Mouse (Mus musculus) lung, embryonic 16.5 days (tissue): ENCODE results near the gene Vmn1r46. TPM values are rescaled to one million over a fixed set of nuclear protein-coding genes. Genes with fewer than 3 reads are reported as not detected.
"Not testable (repeated sequence)": the region's sequence is repeated elsewhere in the genome, so short reads cannot be mapped to it uniquely, and the experiment has no call there.

Experiments used
- ATAC-seq: fragments of 200-750 bp; cut with Nextera tagmentation; 2 replicates; pipeline ENCODE4 v1.8.0; 2017; ENCODE audit warnings: low read depth, mild to moderate bottlenecking, moderate library complexity
- H3K27ac ChIP-seq: fragments of 300-500 bp; sonication (generic); 2 replicates; pipeline ENCODE4 v1.5.1; 2014; ENCODE audit warnings: mild to moderate bottlenecking, control low read depth, low read length
- H3K27me3 ChIP-seq: fragments of 300-500 bp; sonication (generic); 2 replicates; pipeline ENCODE4 v1.6.1; 2014; ENCODE audit warnings: low read depth, low read length, mixed read lengths; ENCODE audit not compliant: control insufficient read depth, insufficient read depth
- H3K36me3 ChIP-seq: fragments of 300-500 bp; sonication (generic); 2 replicates; pipeline ENCODE4 v1.6.1; 2014; ENCODE audit warnings: low read length; ENCODE audit not compliant: control insufficient read depth, insufficient read depth
- H3K4me1 ChIP-seq: fragments of 300-500 bp; sonication (generic); replicated peaks from 2 replicates; pipeline ENCODE4 v1.6.1; 2014; ENCODE audit warnings: low read length, mixed read lengths; ENCODE audit not compliant: control insufficient read depth, insufficient read depth
- H3K4me2 ChIP-seq: fragments of 300-500 bp; sonication (generic); 2 replicates; pipeline ENCODE4 v1.6.1; 2014; ENCODE audit warnings: low read depth, low read length, control low read depth
- H3K4me3 ChIP-seq: fragments of 300-500 bp; sonication (generic); 2 replicates; pipeline ENCODE4 v1.5.1; 2014; ENCODE audit warnings: mild to moderate bottlenecking, low read length, control low read depth
- H3K9ac ChIP-seq: fragments of 300-500 bp; sonication (generic); 2 replicates; pipeline ENCODE4 v1.6.1; 2014; ENCODE audit warnings: low read length, control low read depth
- H3K9me3 ChIP-seq: fragments of 300-500 bp; sonication (generic); 2 replicates; pipeline ENCODE4 v1.6.1; 2016; ENCODE audit warnings: low read length; ENCODE audit not compliant: control insufficient read depth
- WGBS: fragments of 180-500 bp; shearing (Covaris S2); extraction: QIAGEN DNeasy Blood & Tissue Kit; methylation state at CpG from one replicate; pipeline ENCODE4 v1.1.7; 2014; 5-methylcytosine and 5-hydroxymethylcytosine counted together
- polyA plus RNA-seq: library from polyadenylated mRNA; unstranded; fragments of >200 nt; fragmentation: Nextera tagmentation; extraction: Ambion mirVana; gene quantifications from 2 replicates; pipeline ENCODE4 v1.2.1, GENCODE M21; 2015

Gene Vmn1r46
- polyA plus RNA-seq = not detected in 2 replicates

DNA sequence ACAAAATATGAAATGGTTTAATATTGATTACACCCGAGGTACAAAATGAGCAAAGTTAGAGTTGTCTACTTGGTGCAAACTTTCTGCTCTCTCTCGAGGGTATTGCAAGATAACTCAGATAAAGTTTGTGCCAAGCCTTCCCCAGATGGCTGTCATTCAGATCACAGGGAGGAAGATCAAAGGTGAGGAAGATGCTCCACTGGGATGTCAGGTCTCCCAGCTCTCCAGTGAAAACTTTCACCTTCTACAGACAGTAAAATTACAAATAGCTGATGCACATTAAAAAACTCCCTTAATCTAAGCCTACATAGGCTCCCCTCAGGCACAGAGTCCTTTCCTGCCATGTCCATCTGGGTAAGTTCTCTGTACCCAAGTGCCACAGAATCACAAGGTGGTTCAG lies at the start of gene Vmn1r46:
Gene Vmn1r46 (plus strand): TSS at position 301 of the 400 bp plus-strand sequence.
- Histone ChIP-seq H3K4me3 (no peak within 1 kb of the TSS), H3K36me3 (no peaks in the 10 kb centered on the region)
- WGBS = 52% methylated on average over 2 of the region's 2 CpGs

DNA sequence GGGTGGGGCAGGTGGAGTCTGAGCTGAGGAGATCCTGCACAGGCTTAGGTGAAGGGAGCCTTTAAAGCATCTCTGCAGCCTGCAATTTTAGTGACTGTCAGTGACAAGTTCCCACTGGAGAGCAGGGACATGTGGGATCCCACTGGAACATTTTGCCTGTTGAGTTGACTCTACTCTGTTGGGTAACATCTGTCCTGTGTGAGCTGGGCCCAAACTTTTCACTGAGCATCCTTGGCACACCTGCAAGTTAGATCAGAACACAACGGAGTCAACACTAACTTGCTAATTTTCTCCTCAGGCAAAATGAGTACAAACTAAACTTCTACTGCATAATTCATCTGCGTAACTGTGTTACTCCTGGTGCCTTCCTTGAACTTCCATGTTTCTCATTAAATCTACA lies 28.6 kb upstream of the Vmn1r46 start, which contains the start of gene Vmn1r45:
Gene Vmn1r45 (minus strand): TSS at position 101 of the 400 bp plus-strand sequence.
- ATAC-seq, H3K4me3 ChIP-seq, H3K4me2 ChIP-seq, H3K27me3 ChIP-seq, H3K9ac ChIP-seq, H3K4me1 ChIP-seq, H3K9me3 ChIP-seq, H3K27ac ChIP-seq, H3K36me3 ChIP-seq: not testable (repeated sequence)
- WGBS = 86% methylated on average over 2 of the region's 2 CpGs

More for the DNA sequence above, at the start of gene Vmn1r46:
- ATAC-seq = no peak
- Histone ChIP-seq H3K27me3 (no peaks in the 10 kb centered on the region), H3K9me3 (no peaks in the 10 kb centered on the region), H3K4me1 (no peaks in the 10 kb centered on the region), H3K4me2 (no peak within 1 kb of the TSS), H3K27ac (no peak within 1 kb of the TSS), H3K9ac (no peak within 1 kb of the TSS)

DNA sequence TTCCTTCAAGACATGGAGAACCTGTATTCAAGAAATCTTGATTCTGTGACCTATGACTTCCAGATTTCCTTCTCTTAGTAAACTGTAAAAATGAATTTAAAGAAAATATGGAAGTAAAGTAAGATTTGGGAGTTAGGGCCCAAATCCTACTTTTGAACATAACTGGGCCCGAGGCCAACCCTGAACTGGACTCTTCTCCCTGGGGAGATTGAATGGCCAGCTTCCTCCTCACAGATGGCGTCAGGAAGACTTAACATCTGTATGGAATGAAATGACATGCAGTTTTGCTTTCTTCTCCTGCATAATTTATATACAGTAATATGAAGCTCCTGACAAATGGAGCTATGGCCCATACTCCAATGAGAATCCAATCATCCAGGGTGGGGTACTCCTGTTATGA lies 28.2 kb upstream of the Vmn1r46 start:
- Histone ChIP-seq H3K4me3 (no peak overlapping the region), H3K36me3 (no peaks in the 10 kb centered on the region), H3K4me1 (no peaks in the 10 kb centered on the region), H3K27ac (no peak overlapping the region), H3K27me3 (no peaks in the 10 kb centered on the region), H3K9ac (no peak overlapping the region), H3K4me2 (no peak overlapping the region), H3K9me3 (no peaks in the 10 kb centered on the region)
- no peak for ATAC-seq
- 67% methylated on average over 2 of the region's 2 CpGs for WGBS

DNA sequence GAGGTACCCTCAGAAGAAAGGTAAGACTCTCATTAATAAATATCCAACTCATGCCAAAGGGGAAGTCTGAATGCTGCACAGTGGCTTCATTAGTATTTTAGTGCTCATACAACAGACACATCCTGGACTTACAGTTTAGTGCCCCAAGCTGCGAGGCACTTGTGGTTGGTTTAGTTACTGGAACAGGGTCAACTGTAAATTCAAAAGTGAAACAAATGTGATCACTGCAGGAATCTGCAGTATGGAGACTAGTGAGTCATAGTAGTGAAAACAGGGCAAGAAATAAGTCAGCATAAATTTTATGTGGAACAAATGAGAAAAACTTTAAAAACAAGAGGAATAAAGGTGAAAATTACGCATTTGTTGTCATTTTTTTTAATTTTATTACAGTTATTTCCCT lies 15.6 kb upstream of the Vmn1r46 start:
- no peak overlapping the region for H3K4me2 ChIP-seq
- H3K36me3 ChIP-seq = no peaks in the 10 kb centered on the region
- no peak overlapping the region for H3K4me3 ChIP-seq
- no peak for ATAC-seq
- no peak overlapping the region for H3K9ac ChIP-seq
- no peaks in the 10 kb centered on the region for H3K27me3 ChIP-seq
- H3K4me1 ChIP-seq = no peaks in the 10 kb centered on the region
- no peaks in the 10 kb centered on the region for H3K9me3 ChIP-seq
- no peak overlapping the region for H3K27ac ChIP-seq
- WGBS = 63% methylated on average over 2 of the region's 2 CpGs

GRCm38 (mm10) chr6:89966341-89966740 lies 2.8 kb upstream of the Vmn1r46 start:
- H3K27me3 ChIP-seq = no peaks in the 10 kb centered on the region
- H3K4me1 ChIP-seq = no peaks in the 10 kb centered on the region
- H3K36me3 ChIP-seq = no peaks in the 10 kb centered on the region
- H3K9me3 ChIP-seq = no peaks in the 10 kb centered on the region
- H3K9ac ChIP-seq = no peak overlapping the region
- H3K4me3 ChIP-seq = no peak overlapping the region
- no peak overlapping the region for H3K4me2 ChIP-seq
- no peak overlapping the region for H3K27ac ChIP-seq
- ATAC-seq = no peak

DNA sequence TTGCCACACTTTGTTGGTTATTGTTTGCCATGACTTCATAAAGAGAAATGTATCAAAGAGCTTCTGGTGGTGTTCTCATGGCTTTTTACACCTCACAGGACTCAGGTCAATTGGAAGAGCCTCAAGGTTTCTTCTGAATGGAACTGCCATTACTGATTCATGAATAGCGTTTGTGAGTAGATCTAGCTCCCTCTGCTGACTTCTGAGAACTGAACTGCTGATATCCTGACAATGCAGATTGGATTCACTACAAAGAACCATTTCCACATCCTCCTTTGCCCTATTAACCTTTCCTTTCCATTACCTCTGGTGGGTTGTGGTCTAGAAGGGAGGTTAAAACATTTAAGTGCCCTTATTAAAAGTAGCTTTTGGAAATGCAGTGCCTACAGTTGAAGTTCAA lies 16.9 kb downstream of the Vmn1r46 start:
- Histone ChIP-seq H3K9me3 (no peaks in the 10 kb centered on the region; the same call in 1 of the 2 replicates), H3K4me2 (no peak overlapping the region), H3K36me3 (no peaks in the 10 kb centered on the region), H3K27me3 (no peaks in the 10 kb centered on the region), H3K27ac (no peak overlapping the region), H3K4me3 (no peak overlapping the region), H3K9ac (no peak overlapping the region), H3K4me1 (no peaks in the 10 kb centered on the region)
- 11% methylated on average over 1 of the region's 1 CpGs for WGBS
- ATAC-seq = no peak

- not testable (repeated sequence) for H3K27ac ChIP-seq, H3K27me3 ChIP-seq, H3K9me3 ChIP-seq, H3K9ac ChIP-seq, ATAC-seq, H3K4me1 ChIP-seq, H3K4me3 ChIP-seq, H3K4me2 ChIP-seq, H3K36me3 ChIP-seq
- 91% methylated on average over 1 of the region's 1 CpGs for WGBS
These were observed 46.7 kb downstream of the Vmn1r46 start, which contains the start of gene Vmn1r47 for GRCm38 (mm10) chr6:90015847-90016246. Gene Vmn1r47, plus strand, starts transcription at chr6:90016147.

Other genes starting within 250 kb of the Vmn1r46 start
- not detected in 2 replicates for gene Vmn1r41, start 228.5 kb upstream of the Vmn1r46 start, polyA plus RNA-seq
- gene Vmn1r42, start 92.9 kb upstream of the Vmn1r46 start, polyA plus RNA-seq = not detected in 2 replicates
- not detected in 2 replicates for gene Vmn1r43, start 92.9 kb upstream of the Vmn1r46 start, polyA plus RNA-seq
- gene Vmn1r44, start 85.7 kb upstream of the Vmn1r46 start, polyA plus RNA-seq = not detected in 2 replicates
- gene Vmn1r45, start 28.7 kb upstream of the Vmn1r46 start, polyA plus RNA-seq = not detected in 2 replicates
- not detected in 2 replicates for gene Vmn1r47, start 46.8 kb downstream of the Vmn1r46 start, polyA plus RNA-seq
- not detected in 2 replicates for gene Vmn1r48, start 67.5 kb downstream of the Vmn1r46 start, polyA plus RNA-seq
- not detected in 2 replicates for gene Vmn1r49, start 109.2 kb downstream of the Vmn1r46 start, polyA plus RNA-seq
- gene Vmn1r50, start 132.1 kb downstream of the Vmn1r46 start, polyA plus RNA-seq = not detected in 2 replicates
- gene Vmn1r51, start 153.3 kb downstream of the Vmn1r46 start, polyA plus RNA-seq = not detected in 2 replicates
- not detected in 2 replicates for gene Vmn1r52, start 205.5 kb downstream of the Vmn1r46 start, polyA plus RNA-seq
- not detected in 2 replicates for gene V1ra8, start 233.5 kb downstream of the Vmn1r46 start, polyA plus RNA-seq